In the genomic region with DNA sequence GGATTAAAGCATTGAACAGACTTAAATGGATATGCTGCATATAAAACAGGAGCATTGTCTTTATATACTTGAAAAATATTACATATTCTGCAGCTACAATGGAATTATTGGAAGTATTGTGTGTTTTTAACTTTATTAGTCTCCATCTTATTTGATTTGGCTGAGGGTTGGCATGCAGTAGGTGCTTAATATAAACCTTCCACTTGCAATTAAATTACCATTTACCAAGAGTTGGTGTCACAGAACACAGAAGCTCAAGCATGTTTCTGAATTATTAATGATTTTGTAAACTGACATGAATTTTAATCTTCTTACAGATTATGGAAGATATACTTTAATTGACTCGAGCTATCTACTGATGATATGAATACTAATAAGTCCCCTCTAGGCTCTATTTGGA, we compare ENCODE assay signal across 17 mouse cellular contexts.
"Had no signal": no experiment of that assay in that cellular context is flagged by ENCODE, and none has a peak within 500 bp of the region (broad histone marks: within the 10 kb centered on the region; RNA-seq: fewer than 3 reads in every experiment).

No protein-coding gene starts in this region.

- H3K27ac ChIP-seq: liver, embryonic 13.5 days; neural tube, embryonic 12.5 days; neural tube, embryonic 15.5 days; stomach, postnatal 0 days had no signal

- H3K9ac ChIP-seq: liver, embryonic 13.5 days; neural tube, embryonic 12.5 days; neural tube, embryonic 15.5 days had no signal

- H3K4me3 ChIP-seq: liver, embryonic 13.5 days; neural tube, embryonic 12.5 days; neural tube, embryonic 15.5 days had no signal

- H3K4me2 ChIP-seq: liver, embryonic 13.5 days; neural tube, embryonic 12.5 days; neural tube, embryonic 15.5 days had no signal

- H3K36me3 ChIP-seq: liver, embryonic 13.5 days; neural tube, embryonic 12.5 days; neural tube, embryonic 15.5 days had no signal

- ATAC-seq: intestine, embryonic 16.5 days had no signal

- H3K4me1 ChIP-seq: liver, embryonic 13.5 days; neural tube, embryonic 12.5 days; neural tube, embryonic 15.5 days had no signal

- DNase-seq: kidney, adult 18-20 months; kidney, adult 9 months; kidney, postnatal 14 days; kidney, postnatal 4 days; liver, embryonic 13.5 days; lung, adult 2 months; lung, postnatal 14 days; lung, postnatal 4 days; right cerebral cortex, adult 18-20 months; right cerebral cortex, postnatal 14 days; right cerebral cortex, postnatal 4 days; thymus, adult 2 months; thymus, postnatal 14 days had no signal

- H3K27me3 ChIP-seq: liver, embryonic 13.5 days; neural tube, embryonic 12.5 days; neural tube, embryonic 15.5 days had no signal

- H3K9me3 ChIP-seq: liver, embryonic 13.5 days; neural tube, embryonic 12.5 days; neural tube, embryonic 15.5 days had no signal
